Mouse (Mus musculus): ENCODE measurements around the gene Frmd6.

DNA sequence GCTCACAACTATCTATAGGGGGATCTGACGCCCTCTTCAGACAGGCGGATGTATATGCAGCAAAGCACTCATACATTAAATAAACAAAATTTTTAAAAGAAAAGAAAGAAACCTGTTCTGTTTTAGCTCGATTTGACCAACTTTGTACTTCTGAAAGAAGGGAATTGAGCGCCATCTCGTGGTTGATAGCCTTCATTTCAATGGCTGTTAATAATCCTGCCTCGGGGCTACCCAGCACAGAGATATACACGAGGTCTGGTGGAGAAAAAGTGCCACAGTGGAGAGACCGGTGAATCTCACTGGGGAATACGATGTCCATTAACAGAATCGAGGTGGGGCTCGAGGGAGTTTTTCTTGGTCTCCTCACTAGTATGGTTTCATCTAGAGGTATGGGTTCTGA, 89.1 kb downstream of the Frmd6 start:
- TF ChIP-seq CTCF (IDR thresholded peaks at IDR 0.05; ENCODE audit: insufficient read depth, low read length): no peak
- TF ChIP-seq POLR2A (IDR thresholded peaks at IDR 0.05; ENCODE audit: borderline replicate concordance, extremely low read depth, low read depth, low read length): no peak

Data from lung, adult 2 months (tissue).